Mouse (Mus musculus) olfactory bulb, adult 2 months (tissue): ENCODE measurements around the gene Upf3b.

Source experiments
- CTCF ChIP-seq: fragments of 200-500 bp; IDR thresholded peaks from 2 replicates; pipeline ENCODE4 v1.5.1; 2012; ENCODE audit warnings: low read depth, mild to moderate bottlenecking, low read length, moderate library complexity; ENCODE audit not compliant: insufficient read depth
- POLR2A ChIP-seq: fragments of 200-500 bp; IDR thresholded peaks from 2 replicates; pipeline ENCODE4 v1.6.1; 2012; ENCODE audit warnings: mild to moderate bottlenecking, low read depth, low read length, moderate library complexity; ENCODE audit not compliant: insufficient read depth

DNA sequence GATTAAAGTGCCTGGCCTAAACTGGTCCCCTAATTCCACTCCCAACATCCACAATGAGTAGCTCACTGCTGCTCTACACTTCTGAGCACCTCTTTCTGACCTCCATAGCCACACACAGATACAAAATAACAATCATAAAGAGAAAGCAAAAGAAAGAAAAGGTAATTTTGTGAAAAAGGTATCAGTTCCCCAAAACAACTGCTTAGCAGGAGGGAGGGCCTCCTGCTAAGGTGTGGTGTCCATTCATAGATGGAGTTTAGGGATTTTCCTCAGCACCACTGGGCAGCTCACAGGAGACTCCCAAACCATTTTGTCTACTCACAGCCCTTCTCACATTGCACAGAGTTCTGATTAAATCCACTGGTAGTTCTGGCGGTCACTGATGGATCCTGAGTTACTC, 21.3 kb downstream of the Upf3b start:
- TF ChIP-seq CTCF (no peak), POLR2A (no peak)
